Mouse (Mus musculus) activated CD4-positive, CD25-positive, alpha-beta regulatory T cell, adult 9 weeks (primary cell): ENCODE measurements around the gene Olfr706. TPM values are rescaled to one million over a fixed set of nuclear protein-coding genes. Genes with fewer than 3 reads are reported as not detected.

Experiments
- polyA plus RNA-seq: library from polyadenylated mRNA; unstranded; fragments of 100-300 nt; shearing (Covaris generic); gene quantifications from one replicate; pipeline ENCODE4 v1.2.1, GENCODE M21; 2017

Gene Olfr706
- not detected for polyA plus RNA-seq

GRCm38 (mm10) chr7:106888062-106888461, at the start of gene Olfr706:
Gene Olfr706, minus strand, starts transcription at chr7:106888162.

GRCm38 (mm10) chr7:106932119-106932518, 44.2 kb upstream of the Olfr706 start, which contains the start of gene Olfr709-ps1:
Gene Olfr709-ps1, minus strand, starts transcription at chr7:106932219.

DNA sequence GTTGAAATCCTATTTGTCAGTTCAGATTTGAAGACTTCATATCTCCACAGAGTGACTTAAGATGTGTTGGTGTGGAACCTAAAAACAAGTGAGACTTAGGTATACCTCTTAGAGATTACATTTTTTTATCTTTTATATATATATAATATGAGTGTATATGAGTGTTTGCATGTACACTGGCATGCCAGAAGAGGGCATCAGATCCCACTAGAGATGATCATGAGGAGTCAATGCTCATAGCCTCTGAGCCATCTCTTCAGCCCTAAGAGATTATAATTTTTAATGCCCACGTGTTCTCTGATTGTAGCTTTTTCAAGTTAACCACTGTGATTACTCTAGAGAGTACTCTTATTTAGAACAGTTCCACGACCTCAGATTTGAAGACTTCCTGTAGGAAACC, 19.7 kb upstream of the Olfr706 start, which contains the start of gene Olfr1532-ps1:
Olfr1532-ps1 (plus strand) TSS at position 326 of the 400 bp plus-strand sequence.

GRCm38 (mm10) chr7:106901141-106901540, 13.2 kb upstream of the Olfr706 start, which contains the start of gene Olfr707:
Gene Olfr707, minus strand, starts transcription at chr7:106901241.

DNA sequence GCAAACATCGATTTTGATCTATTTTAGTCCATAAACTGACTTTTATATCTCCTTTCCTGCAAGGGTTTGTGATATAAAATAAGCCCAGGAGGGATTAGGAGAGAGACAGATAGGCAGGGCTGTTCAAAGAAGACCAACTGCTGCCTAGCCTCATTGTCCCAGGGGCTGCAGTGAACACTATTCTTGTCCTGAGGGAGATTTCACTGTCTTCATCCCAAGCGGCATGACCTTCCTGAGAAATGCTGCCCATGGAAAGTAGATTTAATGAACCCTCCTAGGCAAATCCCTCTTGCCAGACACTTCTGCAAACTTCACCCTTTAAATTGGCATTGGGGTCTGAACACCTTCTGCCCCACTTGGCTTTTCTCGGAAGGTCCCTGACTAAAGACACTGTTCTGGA, 11.2 kb downstream of the Olfr706 start, which contains the start of gene Olfr705:
Olfr705 (minus strand) TSS at position 101 of the 400 bp plus-strand sequence.

DNA sequence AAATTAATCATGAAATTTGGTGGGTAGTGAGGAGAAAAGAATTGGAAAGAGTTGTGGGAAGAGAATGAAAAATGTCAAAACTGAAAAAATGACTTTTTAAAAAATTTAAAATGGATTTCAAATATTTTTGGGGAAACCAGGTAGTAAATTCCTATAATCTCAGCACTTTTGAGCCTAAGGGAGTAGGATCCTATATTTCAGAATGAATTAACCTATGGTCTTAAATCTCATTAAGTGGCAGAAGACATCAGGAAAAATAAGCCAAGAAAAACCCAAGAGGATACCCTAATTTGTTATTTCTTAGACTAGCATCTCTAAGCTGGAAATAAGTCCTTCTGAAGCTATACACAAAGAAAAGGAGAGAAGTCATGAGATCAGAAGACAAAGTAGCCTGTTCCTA, 25.1 kb downstream of the Olfr706 start, which contains the start of gene Olfr704:
Olfr704 (plus strand) TSS at position 301 of the 400 bp plus-strand sequence.

GRCm38 (mm10) chr7:106843060-106843459, 44.9 kb downstream of the Olfr706 start, which contains the start of gene Olfr703:
Gene Olfr703, plus strand, starts transcription at chr7:106843360.

DNA sequence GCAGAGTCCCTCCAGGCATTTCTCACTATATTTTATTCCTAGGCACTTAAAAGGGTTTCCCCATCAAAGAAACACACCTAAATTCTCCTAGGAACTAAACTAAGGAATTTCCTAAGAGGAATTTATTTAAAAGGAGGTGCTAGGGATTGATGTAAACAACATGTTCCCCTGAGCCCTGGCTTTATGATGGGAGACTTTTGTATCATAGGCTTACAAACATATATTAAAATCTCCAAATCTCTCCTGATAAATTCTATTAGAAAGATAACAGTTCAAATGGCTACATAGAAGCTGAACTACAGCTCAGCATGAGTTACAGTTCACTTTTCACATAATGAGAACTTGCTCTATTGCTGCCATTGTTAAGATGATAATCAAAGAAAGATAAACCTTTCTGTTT, 54.2 kb downstream of the Olfr706 start, which contains the start of gene Olfr702:
Olfr702 (minus strand) TSS at position 101 of the 400 bp plus-strand sequence.

Other genes with a start within 250 kb of the Olfr706 start
- not detected for gene Olfr693, start 207.6 kb downstream of the Olfr706 start, polyA plus RNA-seq
- not detected for gene Olfr694, start 196.3 kb downstream of the Olfr706 start, polyA plus RNA-seq
- not detected for gene Olfr695, start 171.8 kb downstream of the Olfr706 start, polyA plus RNA-seq
- not detected for gene Olfr697, start 145.7 kb downstream of the Olfr706 start, polyA plus RNA-seq
- gene Olfr698, start 132.8 kb downstream of the Olfr706 start, polyA plus RNA-seq: not detected
- gene Olfr699, start 95.0 kb downstream of the Olfr706 start, polyA plus RNA-seq: not detected
- gene Olfr700, start 79.3 kb downstream of the Olfr706 start, polyA plus RNA-seq: not detected
- gene Olfr701, start 74.0 kb downstream of the Olfr706 start, polyA plus RNA-seq: not detected
- gene Olfr702, start 54.3 kb downstream of the Olfr706 start, polyA plus RNA-seq: not detected
- gene Olfr703, start 44.8 kb downstream of the Olfr706 start, polyA plus RNA-seq: not detected
- gene Olfr704, start 25.0 kb downstream of the Olfr706 start, polyA plus RNA-seq: not detected
- gene Olfr705, start 11.3 kb downstream of the Olfr706 start, polyA plus RNA-seq: not detected
- not detected for gene Olfr707, start 13.1 kb upstream of the Olfr706 start, polyA plus RNA-seq
- gene Olfr1532-ps1, start 19.8 kb upstream of the Olfr706 start, polyA plus RNA-seq: not detected
- not detected for gene Olfr709-ps1, start 44.1 kb upstream of the Olfr706 start, polyA plus RNA-seq
- not detected for gene Olfr710, start 60.1 kb upstream of the Olfr706 start, polyA plus RNA-seq
- gene Olfr6, start 75.8 kb upstream of the Olfr706 start, polyA plus RNA-seq: not detected
- not detected for gene Olfr711, start 87.3 kb upstream of the Olfr706 start, polyA plus RNA-seq
- not detected for gene Olfr2, start 117.9 kb upstream of the Olfr706 start, polyA plus RNA-seq
- gene Olfr713, start 143.0 kb upstream of the Olfr706 start, polyA plus RNA-seq: not detected
- not detected for gene Olfr714, start 182.8 kb upstream of the Olfr706 start, polyA plus RNA-seq
- gene Olfr17, start 205.1 kb upstream of the Olfr706 start, polyA plus RNA-seq: not detected
- not detected for gene Olfr715b, start 222.2 kb upstream of the Olfr706 start, polyA plus RNA-seq
- gene Olfr715, start 242.9 kb upstream of the Olfr706 start, polyA plus RNA-seq: not detected